Mouse (Mus musculus) erythroblast, embryonic 14.5 days (primary cell): ENCODE results near the gene Cfap65.

Experiments
- GATA1 ChIP-seq: IDR thresholded peaks from 2 replicates; pipeline ENCODE4 v1.6.1; 2012; ENCODE audit warnings: low read length, inconsistent platforms, mixed read lengths
- TAL1 ChIP-seq: IDR thresholded peaks from 3 replicates; pipeline ENCODE4 v1.6.1; 2012; ENCODE audit warnings: low read length, inconsistent platforms, mixed read lengths

DNA sequence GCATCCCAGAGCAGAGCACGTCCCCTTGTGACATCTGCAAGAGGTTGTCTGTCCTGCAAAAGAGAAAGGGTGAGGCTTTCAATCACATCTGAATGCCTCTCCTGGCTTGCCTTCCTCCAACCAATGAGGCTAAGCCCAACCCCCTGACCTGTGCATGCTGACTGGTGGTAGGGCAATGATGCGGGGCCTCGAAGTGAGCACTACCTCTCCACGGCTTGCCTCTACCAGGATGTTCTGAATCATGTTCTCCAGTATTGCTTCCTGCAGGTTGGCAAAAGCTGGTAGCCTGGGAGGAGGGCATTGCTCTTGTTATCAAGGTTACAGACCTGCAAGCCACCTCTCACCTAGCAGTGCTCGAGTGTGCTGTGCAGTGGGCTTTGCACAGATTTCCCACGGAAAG, 33.2 kb downstream of the Cfap65 start:
- TF ChIP-seq GATA1 (no peak), TAL1 (no peak)
